Comparison of ENCODE assay signal across 8 mouse cellular contexts in the genomic region with DNA sequence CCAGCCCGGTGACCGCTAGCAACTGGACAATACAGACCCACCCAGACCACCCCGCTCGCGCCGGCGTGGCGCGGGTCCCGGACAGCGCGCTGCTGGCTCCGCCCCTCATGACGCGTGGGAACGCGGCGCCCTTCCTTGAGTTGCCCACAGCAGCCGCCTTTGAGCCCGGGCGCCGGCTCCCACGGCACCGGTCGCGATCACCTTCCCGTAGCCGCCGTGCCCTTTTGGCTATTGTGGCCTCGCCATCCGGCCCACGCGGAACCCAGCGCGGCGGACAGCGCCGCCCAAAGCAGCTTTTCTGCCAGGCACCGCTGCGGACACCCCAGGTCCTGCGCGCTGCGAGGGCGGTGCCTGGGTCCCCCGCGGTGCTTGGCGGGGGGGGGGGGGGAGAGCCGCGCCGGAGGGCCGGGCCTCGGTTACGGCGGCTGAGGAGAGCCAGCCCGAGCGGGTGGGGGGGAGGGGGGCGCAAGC. TPM values are rescaled to one million over a fixed set of nuclear protein-coding genes. Genes with fewer than 3 reads are reported as not detected.
DNase-seq lines count a peak whose midpoint lies in the region; ATAC-seq and TF ChIP-seq lines count a peak whose summit lies in the region.

Gene Eif4enif1, plus strand, starts transcription at position 162 of the 471 bp plus-strand sequence.

- peak within 1 kb of the TSS; percentile 32 for H3K9ac ChIP-seq in kidney, embryonic 15.5 days

- H3K36me3 ChIP-seq in heart, embryonic 10.5 days, result peaks cover 19% of the 10 kb centered on the region
- peaks cover 27% of the 10 kb centered on the region for H3K36me3 ChIP-seq in kidney, embryonic 15.5 days

- H3K9me3 ChIP-seq in heart, embryonic 10.5 days, result no peaks in the 10 kb centered on the region
- no peaks in the 10 kb centered on the region for H3K9me3 ChIP-seq in kidney, embryonic 15.5 days (replicated peaks)

- no peak for TF ChIP-seq POLR2A in bone marrow macrophage, adult 2 months (IDR thresholded peaks at IDR 0.05; ENCODE audit: borderline replicate concordance, low read depth, low read length)
- TF ChIP-seq POLR2A in embryonic fibroblast, embryonic 13.5 days (IDR thresholded peaks at IDR 0.05; ENCODE audit: low read depth, low read length), result no peak

- H3K4me3 ChIP-seq in bone marrow macrophage, adult 2 months (ENCODE audit: insufficient read depth, low read length), result peak within 1 kb of the TSS; percentile 64
- H3K4me3 ChIP-seq in embryonic fibroblast, embryonic 13.5 days (ENCODE audit: insufficient read depth, low read length), result peak within 1 kb of the TSS; percentile 85
- H3K4me3 ChIP-seq in heart, embryonic 10.5 days, result peak within 1 kb of the TSS; percentile 57
- H3K4me3 ChIP-seq in kidney, embryonic 15.5 days (replicated peaks), result peak within 1 kb of the TSS; percentile 44

- peak within 1 kb of the TSS; percentile 66 for H3K27ac ChIP-seq in bone marrow macrophage, adult 2 months (ENCODE audit: insufficient read depth, low read depth, low read length)
- H3K27ac ChIP-seq in embryonic fibroblast, embryonic 13.5 days (ENCODE audit: insufficient read depth, low read length), result peak within 1 kb of the TSS; percentile 81
- H3K27ac ChIP-seq in heart, embryonic 10.5 days, result peak within 1 kb of the TSS; percentile 84
- peak within 1 kb of the TSS; percentile 55 for H3K27ac ChIP-seq in kidney, embryonic 15.5 days

- peak; percentile 82 for ATAC-seq in kidney, embryonic 15.5 days (replicated peaks; ENCODE audit: low FRiP score)
- no peak for ATAC-seq in monocyte, adult 5-6 weeks (replicated peaks; ENCODE audit: insufficient number of reproducible peaks, low FRiP score, low TSS enrichment, poor library complexity, severe bottlenecking)

- WGBS in heart, embryonic 10.5 days, result under 1% methylated on average over 45 of the region's 57 CpGs
- under 1% methylated on average over 38 of the region's 57 CpGs for WGBS in kidney, embryonic 15.5 days

- no peaks in the 10 kb centered on the region; the same call in 1 of the 2 replicates for H3K4me1 ChIP-seq in bone marrow macrophage, adult 2 months (ENCODE audit: control insufficient read depth, insufficient read depth, low read length)
- peaks cover 4% of the 10 kb centered on the region for H3K4me1 ChIP-seq in embryonic fibroblast, embryonic 13.5 days (ENCODE audit: control insufficient read depth, insufficient read depth, low read length)
- no peaks in the 10 kb centered on the region for H3K4me1 ChIP-seq in heart, embryonic 10.5 days
- peaks cover 7% of the 10 kb centered on the region for H3K4me1 ChIP-seq in kidney, embryonic 15.5 days

- DNase-seq in 416B (ENCODE audit: low read depth) (peak; percentile 94), liver (peak; percentile 89)
- DNase-seq in heart, embryonic 10.5 days (ENCODE audit: low spot score), result peak; percentile 95
- DNase-seq in spleen, postnatal 4 days (ENCODE audit: low spot score in 2 of 2), result peak; percentile 86 to 95

- no peaks in the 10 kb centered on the region for H3K27me3 ChIP-seq in heart, embryonic 10.5 days (ENCODE audit: insufficient read depth, poor library complexity, severe bottlenecking)
- no peaks in the 10 kb centered on the region for H3K27me3 ChIP-seq in kidney, embryonic 15.5 days

- TF ChIP-seq CTCF in bone marrow macrophage, adult 2 months (IDR thresholded peaks at IDR 0.05; ENCODE audit: low read depth, low read length), result no peak
- no peak for TF ChIP-seq CTCF in embryonic fibroblast, embryonic 13.5 days (IDR thresholded peaks at IDR 0.05; ENCODE audit: borderline replicate concordance, insufficient read depth, low read length)

- peak within 1 kb of the TSS; percentile 43 for H3K4me2 ChIP-seq in kidney, embryonic 15.5 days

RNA-seq across cellular contexts. Expression of gene Eif4enif1, which starts in this region (rescaled TPM):
- polyA plus RNA-seq in bone marrow macrophage, adult 2 months (2012; ENCODE audit: insufficient read depth, insufficient read length, missing spikeins), result 46.0 and 46.7 TPM in 2 replicates
- polyA plus RNA-seq in embryonic fibroblast, embryonic 13.5 days (2011; ENCODE audit: insufficient read length, low read depth, missing spikeins), result 57.2 and 71.9 TPM in 2 replicates
- polyA plus RNA-seq in heart, embryonic 10.5 days (2016; fragmentation: Nextera tagmentation; extraction: Ambion mirVana), result 42.4 and 51.0 TPM in 2 replicates
- polyA plus RNA-seq in kidney, embryonic 15.5 days (2015; fragmentation: Nextera tagmentation; extraction: Ambion mirVana), result 51.3 and 55.3 TPM in 2 replicates
- total RNA-seq in monocyte, adult 5-6 weeks (2017), result 63.9 to 84.5 TPM (median 83.3 TPM) in 3 replicates
